Mouse (Mus musculus) cerebellum, postnatal 36 days (tissue): ENCODE data around the gene Arhgef28.
"Not testable (repeated sequence)": the region's sequence is repeated elsewhere in the genome, so short reads cannot be mapped to it uniquely, and the experiment has no call there.

Source experiments
- DNase-seq, 2 experiments: peaks; one replicate each; pipeline ENCODE4 v3.0.0; 2021 to 2022; ENCODE audit warnings: mixed read lengths in 2 of 2

Arhgef28 gene

DNA sequence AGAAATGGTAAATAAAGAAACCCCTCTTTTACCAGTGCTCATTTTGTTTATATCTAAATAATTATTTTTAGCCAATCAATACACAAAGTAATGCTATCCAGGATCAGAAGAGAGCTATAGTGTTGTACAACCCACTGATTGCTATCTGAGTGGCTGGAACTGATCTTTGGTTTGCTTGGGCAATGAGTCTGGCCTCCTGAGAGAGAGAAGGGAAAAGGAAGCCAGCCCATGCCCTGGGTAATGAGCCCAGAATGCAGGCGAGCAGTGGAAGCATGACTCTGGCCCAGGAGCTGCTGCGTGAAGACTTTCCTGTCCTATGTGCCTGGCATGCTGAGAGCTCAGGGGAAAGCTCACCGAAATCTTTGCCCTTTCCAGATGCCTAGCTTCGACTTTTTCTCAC lies 83.5 kb downstream of the Arhgef28 start:
- no peak for DNase-seq

GRCm38 (mm10) chr13:98121993-98122392 lies 84.2 kb downstream of the Arhgef28 start:
- DNase-seq, result no peak

GRCm38 (mm10) chr13:98121124-98121470 lies 85.1 kb downstream of the Arhgef28 start:
- DNase-seq, result no peak

DNA sequence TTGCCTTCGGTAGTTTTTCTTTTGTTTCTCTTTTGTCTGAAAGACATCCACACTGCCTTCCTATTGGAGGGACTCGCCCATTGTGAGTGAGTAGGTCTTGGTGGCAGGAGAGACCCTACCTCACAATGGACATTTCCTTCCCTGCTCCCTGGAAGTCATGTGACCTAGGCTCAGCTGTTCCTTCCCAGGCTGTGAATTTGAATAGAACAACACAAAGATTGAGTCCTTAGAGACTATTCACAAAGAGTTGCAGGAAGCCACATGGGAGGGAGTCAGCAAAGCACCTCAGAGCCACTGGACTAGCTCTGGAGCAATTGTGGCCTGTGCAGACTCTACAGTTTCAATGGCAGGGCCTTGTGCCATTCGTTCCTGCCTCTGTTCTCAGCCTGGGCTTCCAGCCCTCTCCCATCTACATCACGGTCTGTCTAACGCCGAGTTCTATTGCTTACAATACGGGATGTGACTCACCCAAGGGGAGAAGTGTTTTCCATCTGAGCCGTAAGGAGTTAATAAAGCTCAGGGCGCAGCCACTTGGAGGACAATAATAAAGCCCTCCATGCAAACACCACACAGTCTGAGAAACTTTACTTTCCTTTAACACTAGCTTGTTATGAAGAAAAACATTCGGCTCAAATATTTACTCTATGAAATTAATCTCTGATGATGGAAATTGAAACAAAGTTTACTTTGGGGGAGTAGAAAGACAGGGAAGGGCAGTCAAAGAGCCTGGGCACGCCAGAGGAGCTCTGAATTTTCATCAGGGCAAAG lies 85.7 kb downstream of the Arhgef28 start:
- DNase-seq, result no peak

- no peak for DNase-seq
These were observed 87.9 kb downstream of the Arhgef28 start for GRCm38 (mm10) chr13:98118291-98118690.

DNA sequence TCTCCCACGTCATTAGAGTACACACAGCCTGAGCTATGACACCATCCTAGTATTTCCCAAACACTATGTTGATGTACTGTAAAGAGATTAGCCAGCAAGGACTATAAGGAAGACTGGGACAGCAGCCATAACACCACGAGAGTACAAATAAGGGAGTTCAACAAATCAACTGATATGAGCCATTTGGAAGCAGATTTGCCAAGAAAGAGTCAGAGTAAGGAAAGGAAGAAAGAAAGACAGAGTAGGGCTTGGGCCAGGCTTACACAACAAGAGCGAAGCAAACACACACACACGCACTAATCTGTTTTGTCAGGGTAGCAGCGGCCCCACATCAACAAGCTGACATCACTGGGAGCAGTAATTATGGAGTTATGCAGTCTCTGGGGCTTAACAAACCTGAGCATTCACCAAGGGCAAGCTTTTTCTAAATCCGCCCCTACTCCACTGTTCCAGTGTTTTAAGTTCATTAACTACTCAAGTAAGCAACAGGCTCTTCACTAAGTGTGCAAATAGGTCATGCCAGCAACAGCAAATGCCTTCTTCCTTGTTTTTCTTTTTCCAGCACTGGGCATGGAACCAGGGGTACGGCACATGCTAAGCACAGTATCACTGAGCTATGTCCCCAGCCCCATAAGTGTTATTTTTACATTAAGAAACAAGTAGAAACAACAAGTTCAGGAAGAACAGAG lies 88.5 kb downstream of the Arhgef28 start:
- no peak for DNase-seq

GRCm38 (mm10) chr13:98115650-98116049 lies 90.6 kb downstream of the Arhgef28 start:
- no peak for DNase-seq

GRCm38 (mm10) chr13:98115051-98115450 lies 91.2 kb downstream of the Arhgef28 start:
- DNase-seq, result no peak

DNA sequence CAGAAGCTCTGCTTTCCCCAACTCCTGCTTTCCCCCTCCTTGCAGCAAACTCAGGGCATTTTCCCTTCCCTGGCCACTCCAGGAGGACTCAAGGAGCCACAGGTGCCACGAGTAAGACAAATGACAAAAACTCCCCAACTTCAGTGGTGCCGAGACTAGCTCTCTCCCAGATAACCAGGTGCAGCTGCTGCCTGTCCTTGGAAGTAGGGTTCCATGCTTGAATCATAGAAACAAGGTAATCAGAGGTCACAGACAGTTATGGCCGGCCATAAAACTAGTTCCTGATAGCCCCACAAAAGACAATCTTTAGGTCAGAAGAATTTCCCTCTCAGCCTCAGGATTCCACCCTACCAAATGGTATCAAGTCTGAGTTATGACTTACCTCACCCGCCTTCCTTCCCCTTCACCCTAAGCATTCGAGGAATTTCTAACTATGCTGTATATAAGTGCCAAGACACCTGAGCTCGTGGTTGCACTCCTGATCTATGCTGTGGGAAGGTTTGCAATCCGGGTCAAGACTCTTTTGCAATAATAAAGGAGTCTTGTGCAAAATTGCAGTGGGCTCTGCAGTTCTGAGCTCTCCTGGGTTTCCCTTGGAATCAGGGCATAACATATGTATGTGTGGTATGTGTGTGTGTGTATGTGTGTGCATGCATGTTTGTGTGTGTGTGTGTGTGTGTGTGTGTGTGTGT lies 93.3 kb downstream of the Arhgef28 start:
- DNase-seq, result no peak

DNA sequence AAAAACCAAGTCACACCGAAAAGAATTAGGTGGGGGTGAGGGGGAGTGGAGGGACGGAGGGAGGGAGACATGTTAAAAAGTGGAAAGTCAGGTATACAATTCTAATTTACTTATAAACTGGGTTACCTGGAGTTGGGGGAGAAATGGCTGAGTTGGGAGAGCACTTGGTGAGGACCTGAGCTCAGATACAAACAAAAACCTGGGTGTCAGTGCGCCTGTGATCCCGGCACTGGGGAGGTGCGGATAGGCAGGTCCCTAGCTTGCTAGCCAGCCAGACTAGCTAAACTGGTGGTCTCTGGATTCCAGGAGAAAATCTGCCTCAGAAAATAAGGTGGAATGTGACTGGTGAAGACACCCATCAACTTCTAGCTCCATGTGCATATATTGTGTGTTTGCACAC lies 94.7 kb downstream of the Arhgef28 start:
- no peak for DNase-seq

DNA sequence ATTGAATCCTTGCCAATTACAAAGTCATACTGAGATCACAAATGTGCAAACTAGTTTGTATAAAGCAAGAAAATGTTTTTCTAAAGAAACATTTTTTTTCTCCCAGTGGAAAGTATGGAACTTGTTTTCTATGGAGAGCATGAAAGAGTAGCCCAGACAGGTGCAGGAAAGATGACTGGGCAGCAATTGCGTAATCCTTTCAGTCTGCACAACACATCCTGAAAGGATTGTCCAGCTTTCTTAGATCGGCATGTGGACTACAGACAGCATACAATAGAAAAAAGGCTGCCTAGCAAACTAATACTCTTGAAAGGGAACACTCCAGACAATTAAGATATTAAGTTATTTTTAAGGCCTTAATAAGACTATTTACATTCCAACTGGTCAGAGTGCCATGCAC lies 95.2 kb downstream of the Arhgef28 start:
- DNase-seq, result no peak

- DNase-seq, result not testable (repeated sequence)
These were observed 97.8 kb downstream of the Arhgef28 start for GRCm38 (mm10) chr13:98108481-98108880.

DNA sequence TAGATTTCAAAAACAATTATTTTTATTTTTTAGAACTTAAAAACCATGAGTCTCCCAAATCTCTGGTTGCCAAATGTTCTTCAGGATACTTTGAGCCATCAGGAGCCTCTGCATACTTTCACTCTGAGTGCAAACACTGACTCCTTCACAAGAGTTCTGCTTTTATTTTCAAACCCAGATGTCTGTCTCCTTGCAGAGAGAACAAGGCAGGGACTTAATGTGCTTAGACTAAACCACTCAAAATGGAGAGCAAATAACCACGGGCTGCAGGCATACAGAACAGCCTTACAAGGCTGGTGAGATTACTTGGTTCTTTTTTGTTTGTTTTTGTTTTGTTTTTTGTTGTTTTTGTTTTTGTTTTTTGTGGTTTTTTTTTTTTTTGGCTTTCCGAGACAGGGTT lies 98.6 kb downstream of the Arhgef28 start:
- DNase-seq, result no peak

DNA sequence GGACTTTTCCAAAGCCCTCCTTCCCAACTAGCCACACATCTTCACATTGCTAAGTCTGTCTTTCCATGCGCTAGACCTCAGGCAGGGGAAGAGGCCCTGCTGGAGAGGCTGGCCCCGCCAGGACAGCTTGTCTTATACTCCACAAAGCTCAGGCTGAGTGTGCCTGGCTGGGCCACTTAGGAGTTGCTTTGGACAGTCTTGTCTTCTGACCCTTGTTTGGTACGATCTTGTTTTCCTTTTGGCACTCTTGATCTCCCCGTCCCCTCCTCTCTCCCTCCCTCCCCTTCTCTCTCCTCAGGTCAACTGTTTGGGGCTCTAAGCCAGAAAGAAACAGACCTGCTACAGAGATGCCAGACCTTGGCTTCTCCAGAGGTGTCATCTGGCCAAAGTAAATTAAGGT lies 110.3 kb downstream of the Arhgef28 start:
- DNase-seq, result no peak

DNA sequence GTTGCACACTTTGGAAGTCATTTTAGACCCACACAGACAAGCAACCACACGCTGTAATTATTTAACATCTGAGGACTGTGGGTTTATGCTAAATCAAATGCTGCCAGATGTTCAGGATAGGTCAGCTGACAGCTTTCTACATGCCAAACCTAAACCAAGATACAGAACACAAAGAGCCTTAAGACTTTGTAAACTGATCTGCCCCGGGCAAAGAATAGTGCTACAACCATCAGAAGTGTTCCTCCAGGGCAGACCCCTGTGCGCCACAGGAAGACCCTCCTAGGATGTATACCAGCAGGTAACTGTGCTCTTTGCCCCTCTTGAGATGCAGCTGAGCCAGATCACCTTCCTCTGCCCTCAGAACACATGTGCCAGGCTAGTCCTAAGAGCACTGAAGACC lies 111.9 kb downstream of the Arhgef28 start:
- no peak for DNase-seq

GRCm38 (mm10) chr13:98093483-98093882 lies 112.8 kb downstream of the Arhgef28 start:
- no peak for DNase-seq

DNA sequence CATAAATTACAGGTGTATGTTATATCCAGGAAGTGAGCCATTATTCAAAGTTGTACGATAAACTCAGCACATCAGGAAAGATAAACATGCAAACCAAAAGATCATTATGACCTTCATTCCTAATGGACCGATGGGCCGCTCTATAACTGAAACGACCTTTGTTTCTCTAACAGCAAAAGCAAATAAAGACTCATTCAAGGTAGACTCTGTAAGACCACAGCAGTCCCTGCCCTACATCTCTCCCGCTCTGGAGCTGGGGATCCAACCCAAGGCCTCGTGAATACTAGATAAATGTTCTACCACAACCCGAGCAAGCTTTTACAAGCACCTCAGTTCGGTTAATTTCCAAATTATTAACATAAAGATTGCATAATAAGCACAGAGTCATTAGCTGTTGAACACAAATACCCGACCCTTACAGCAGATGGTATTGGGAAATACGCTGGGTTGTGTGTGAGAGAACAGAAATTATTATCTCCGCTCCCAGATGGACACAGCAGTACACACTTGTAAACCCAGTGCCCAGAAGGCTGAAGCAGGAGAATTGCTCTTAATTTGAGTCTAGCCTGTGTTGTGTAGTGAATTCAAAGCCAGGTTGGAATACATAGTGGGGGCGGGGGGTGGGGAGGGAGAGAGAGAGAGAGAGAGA lies 113.8 kb downstream of the Arhgef28 start:
- no peak for DNase-seq

DNA sequence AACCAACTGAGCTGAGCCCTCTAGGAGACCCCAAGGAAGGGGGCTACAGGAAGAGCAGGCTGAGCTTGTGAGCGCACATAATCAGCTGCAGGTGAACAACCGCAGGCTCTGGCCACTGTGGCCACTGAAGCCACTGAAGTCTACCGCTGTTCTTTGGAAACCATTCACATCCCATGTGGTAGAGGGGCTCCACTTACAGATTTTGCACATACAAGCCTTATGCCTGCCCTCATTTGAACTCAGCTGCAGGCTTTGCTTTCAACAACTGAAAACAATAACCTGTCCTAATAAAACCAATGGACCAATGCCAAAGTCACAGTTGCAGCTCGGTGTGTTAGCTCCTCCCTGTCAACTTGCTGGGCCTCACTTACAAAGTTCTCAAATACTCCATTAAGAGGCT lies 126.6 kb downstream of the Arhgef28 start:
- no peak for DNase-seq

- DNase-seq, result no peak
These were observed 128.0 kb downstream of the Arhgef28 start for GRCm38 (mm10) chr13:98078251-98078650.

DNA sequence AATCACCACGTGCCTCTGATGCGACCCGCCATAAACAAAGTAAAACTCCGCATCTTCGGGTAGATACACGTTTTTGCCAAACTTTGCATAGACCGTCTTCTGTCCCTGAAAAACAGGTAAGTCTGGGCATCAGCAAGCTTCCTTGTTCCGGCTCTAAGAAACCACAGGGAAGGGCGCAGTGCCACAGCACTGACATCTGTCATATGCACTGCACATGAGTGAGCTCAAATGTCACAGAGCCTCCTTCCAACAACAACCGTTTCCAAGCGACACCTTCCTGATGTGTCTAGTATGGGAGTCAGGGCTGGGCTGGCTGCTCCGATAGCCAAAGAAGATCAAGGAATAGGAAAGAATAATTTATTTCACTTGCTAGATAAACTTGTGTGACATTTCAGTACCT lies 129.0 kb downstream of the Arhgef28 start:
- DNase-seq, result no peak

GRCm38 (mm10) chr13:98074871-98075270 lies 131.4 kb downstream of the Arhgef28 start:
- DNase-seq, result peak; percentile 21 to 23

DNA sequence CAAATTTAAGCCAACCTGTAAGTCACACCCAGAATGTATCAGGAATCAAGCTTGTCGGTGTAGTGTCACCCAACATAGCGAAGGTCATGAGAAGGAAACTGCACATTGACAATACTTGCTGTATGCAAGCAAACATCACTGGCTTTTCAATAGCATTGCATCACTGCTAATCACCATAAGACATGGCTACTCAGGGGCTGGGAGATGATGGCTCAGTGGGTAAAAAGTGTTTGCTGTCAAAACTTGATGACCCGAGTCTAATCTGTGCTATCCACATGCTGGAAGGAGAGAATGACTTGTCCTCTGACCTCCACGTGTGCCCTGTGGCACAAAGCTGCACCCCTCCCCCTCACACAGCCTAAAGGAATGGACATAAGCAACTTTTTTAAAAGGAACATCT lies 133.0 kb downstream of the Arhgef28 start:
- DNase-seq, result no peak

- no peak for DNase-seq
These were observed 135.8 kb downstream of the Arhgef28 start for GRCm38 (mm10) chr13:98070458-98070857.
